Mouse (Mus musculus) activated CD4-positive, CD25-positive, alpha-beta regulatory T cell, adult 9 weeks (primary cell): ENCODE results near the gene Grk1. TPM values are rescaled to one million over a fixed set of nuclear protein-coding genes. Genes with fewer than 3 reads are reported as not detected.

ENCODE experiments used
- polyA plus RNA-seq: library from polyadenylated mRNA; unstranded; fragments of 100-300 nt; shearing (Covaris generic); gene quantifications from one replicate; pipeline ENCODE4 v1.2.1, GENCODE M21; 2017

Grk1 gene
- not detected for polyA plus RNA-seq

GRCm38 (mm10) chr8:13404666-13405131, at the start of gene Grk1:
Grk1 (plus strand) TSS chr8:13405081.

DNA sequence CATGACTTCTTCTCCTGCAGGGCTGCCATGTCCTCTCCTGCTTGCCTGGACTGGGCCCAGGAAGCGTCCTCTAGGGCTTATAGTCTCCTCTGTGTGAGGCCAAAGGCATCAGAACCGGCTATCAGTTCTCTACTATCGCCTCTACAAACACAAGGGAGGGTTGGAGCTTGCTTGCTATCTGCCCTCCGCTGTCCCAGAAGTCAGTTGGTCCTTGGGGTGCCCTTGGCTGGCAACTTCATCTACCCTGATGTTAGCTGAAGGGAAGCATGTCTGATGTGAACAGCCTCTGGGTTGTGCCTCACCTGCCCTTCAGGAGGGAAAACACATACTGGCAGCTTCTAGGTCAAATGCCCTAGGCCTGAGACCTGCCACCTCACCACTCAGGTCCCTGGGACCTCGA, 8.2 kb upstream of the Grk1 start, which contains the start of gene Atp4b:
TSS of gene Atp4b (minus strand) at position 101 of the 400 bp plus-strand sequence.

DNA sequence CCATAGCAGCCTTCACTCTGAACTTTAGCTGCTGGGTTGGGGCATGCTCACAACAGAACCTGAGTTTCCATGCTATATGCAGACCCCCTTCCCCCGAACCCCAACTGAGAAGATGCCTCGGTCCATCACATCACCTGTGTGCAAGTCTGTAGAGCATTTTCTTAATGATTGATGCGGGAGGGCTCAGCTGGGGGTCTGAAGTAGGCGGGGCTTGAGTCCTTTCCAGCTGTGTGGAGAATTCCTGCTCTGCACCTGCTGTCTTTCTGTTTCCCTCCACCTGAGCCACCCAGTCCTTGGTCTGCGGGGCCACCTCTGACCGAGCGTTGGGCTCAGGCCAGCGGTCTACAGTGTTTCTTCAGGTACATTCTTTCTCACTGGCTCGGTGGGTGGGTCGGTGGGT, 30.0 kb downstream of the Grk1 start, which contains the start of gene Tmem255b:
TSS of gene Tmem255b (plus strand) at position 301 of the 400 bp plus-strand sequence.

Other genes with a start within 250 kb of the Grk1 start
- gene Lamp1, start 245.9 kb upstream of the Grk1 start, polyA plus RNA-seq: 9.1 TPM
- 2.5 TPM for gene Grtp1, start 204.5 kb upstream of the Grk1 start, polyA plus RNA-seq
- not detected for gene Adprhl1, start 150.9 kb upstream of the Grk1 start, polyA plus RNA-seq
- gene Dcun1d2, start 117.0 kb upstream of the Grk1 start, polyA plus RNA-seq: 39.7 TPM
- gene Tmco3, start 116.9 kb upstream of the Grk1 start, polyA plus RNA-seq: 36.7 TPM
- 45.8 TPM for gene Tfdp1, start 66.3 kb upstream of the Grk1 start, polyA plus RNA-seq
- gene Atp4b, start 8.3 kb upstream of the Grk1 start, polyA plus RNA-seq: not detected
- gene Tmem255b, start 30.1 kb downstream of the Grk1 start, polyA plus RNA-seq: not detected
- not detected for gene Gas6, start 89.4 kb downstream of the Grk1 start, polyA plus RNA-seq
- not detected for gene 1700029H14Rik, start 157.4 kb downstream of the Grk1 start, polyA plus RNA-seq